Mouse (Mus musculus) lung, postnatal 25 days (tissue): ENCODE results near the gene Ftl1.

Experiments used
- DNase-seq: peaks from one replicate; pipeline ENCODE4 v3.0.0; 2022; ENCODE audit warnings: low spot score

The Ftl1 gene

DNA sequence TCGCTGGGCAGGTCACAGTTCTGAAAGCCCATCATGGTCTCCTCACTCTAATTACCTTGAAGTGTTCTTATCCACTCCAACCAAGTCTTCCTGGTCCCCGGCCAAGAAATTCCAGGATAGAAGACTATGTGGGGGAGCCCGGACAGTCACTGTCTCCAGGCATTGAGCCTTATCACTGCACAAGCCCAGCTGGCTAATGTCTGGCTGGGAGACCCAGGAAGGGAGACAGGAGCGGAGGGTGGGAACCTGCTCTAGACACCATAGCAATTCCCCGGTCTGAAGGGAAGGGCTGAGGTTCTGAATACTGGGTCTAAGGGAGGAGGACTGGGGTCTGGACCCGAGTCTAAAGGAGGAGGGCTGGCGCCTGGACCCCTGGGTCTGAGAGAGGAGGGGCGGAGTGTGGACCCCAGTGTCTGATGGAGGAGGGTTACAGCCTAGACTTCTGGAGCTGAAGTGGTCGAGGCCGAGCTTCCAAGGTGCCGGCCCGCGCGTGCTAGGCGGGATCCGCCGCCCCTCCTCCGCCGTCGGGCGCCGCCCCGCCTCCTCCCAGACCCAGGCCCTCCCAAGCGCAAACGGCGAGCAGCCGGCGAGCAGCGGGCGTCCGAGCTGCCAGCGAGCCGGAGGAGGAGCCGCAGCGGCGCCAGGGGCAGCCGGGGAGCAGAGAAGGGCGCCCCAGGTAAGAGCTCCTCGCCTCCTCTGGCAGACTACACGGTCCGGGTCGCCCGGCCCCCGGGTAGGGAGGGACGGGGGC is 46.4 kb downstream of the Ftl1 start, which contains the start of gene Ntf5:
Ntf5 (plus strand) TSS at position 583 of the 751 bp plus-strand sequence.
- peak; percentile 34 for DNase-seq

GRCm38 (mm10) chr7:45412421-45412820 is 47.3 kb downstream of the Ftl1 start:
- DNase-seq, result no peak

DNA sequence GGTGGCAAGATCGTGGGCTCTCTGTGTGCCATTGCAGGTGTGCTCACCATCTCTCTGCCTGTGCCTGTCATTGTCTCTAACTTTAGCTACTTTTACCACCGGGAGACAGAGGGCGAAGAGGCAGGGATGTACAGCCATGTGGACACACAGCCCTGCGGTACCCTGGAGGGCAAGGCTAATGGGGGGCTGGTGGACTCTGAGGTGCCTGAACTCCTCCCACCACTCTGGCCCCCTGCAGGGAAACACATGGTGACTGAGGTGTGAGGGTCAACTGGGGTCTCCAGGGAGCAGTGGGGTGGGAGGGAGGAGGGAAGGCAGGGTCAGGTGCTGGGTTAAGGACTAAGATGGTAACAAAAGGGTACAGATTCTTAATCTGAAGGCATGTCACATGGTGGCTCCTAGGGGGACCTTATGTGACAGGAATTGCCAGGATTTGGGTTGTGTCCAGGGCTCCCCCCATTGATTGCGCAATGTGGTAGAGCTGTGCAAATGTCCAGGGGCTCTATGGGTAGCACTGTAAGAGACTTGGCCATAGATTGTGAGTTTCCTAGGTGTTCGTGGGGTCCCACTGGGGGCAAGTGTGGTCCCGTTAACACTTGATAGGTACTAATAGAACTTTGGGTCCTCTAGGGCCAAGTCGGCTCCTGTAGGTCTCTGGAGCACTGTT is 50.1 kb downstream of the Ftl1 start:
- no peak for DNase-seq

GRCm38 (mm10) chr7:45408949-45409348 is 50.7 kb downstream of the Ftl1 start:
- no peak for DNase-seq

GRCm38 (mm10) chr7:45408351-45408750 is 51.3 kb downstream of the Ftl1 start:
- DNase-seq, result no peak
